Mouse (Mus musculus): ENCODE data around the gene Atp2b4. TPM values are rescaled to one million over a fixed set of nuclear protein-coding genes. Genes with fewer than 3 reads are reported as not detected.

The Atp2b4 gene
- total and polyA plus RNA-seq, 3 experiments = 34.0 to 278 (median 85.7) TPM

- DNase-seq (ENCODE audit: low spot score) = no peak
- H3K9me3 ChIP-seq (replicated peaks) = no peaks in the 10 kb centered on the region
- peaks cover 78% of the 10 kb centered on the region for H3K36me3 ChIP-seq (replicated peaks)
- H3K4me3 ChIP-seq (ENCODE audit: low read depth, low read length) = no peak overlapping the region
- no peaks in the 10 kb centered on the region for H3K27me3 ChIP-seq (ENCODE audit: insufficient read depth, low read length)
- no peak for ATAC-seq (ENCODE audit: extremely low read depth, insufficient number of reproducible peaks, low FRiP score, poor library complexity, severe bottlenecking)
- TF ChIP-seq POLR2AphosphoS5 (IDR thresholded peaks at IDR 0.05; ENCODE audit: insufficient replicate concordance, low read depth, low read length) (no peak), TAL1 (conservative IDR thresholded peaks at IDR 0.05; ENCODE audit: low read depth, low read length) (no peak), CTCF (IDR thresholded peaks at IDR 0.05; ENCODE audit: low read depth, low read length) (no peak), GATA1 (IDR thresholded peaks at IDR 0.05; ENCODE audit: borderline replicate concordance, low read length) (no peak), GATA2 (IDR thresholded peaks at IDR 0.05; ENCODE audit: borderline replicate concordance, low read depth, low read length) (no peak)
- peaks cover 86% of the 10 kb centered on the region for H3K4me1 ChIP-seq (ENCODE audit: insufficient read depth, low read depth, low read length)
Measured at GRCm38 (mm10) chr1:133749954-133750353, 50.9 kb downstream of the Atp2b4 start.

- Histone ChIP-seq H3K4me3 (ENCODE audit: low read depth, low read length) (peak overlapping the region; percentile 1; the same call in 1 of the 2 replicates), H3K27me3 (ENCODE audit: insufficient read depth, low read length) (no peaks in the 10 kb centered on the region), H3K9me3 (replicated peaks) (no peaks in the 10 kb centered on the region), H3K36me3 (replicated peaks) (peaks cover 96% of the 10 kb centered on the region), H3K4me1 (ENCODE audit: insufficient read depth, low read depth, low read length) (peaks cover 71% of the 10 kb centered on the region)
- DNase-seq (ENCODE audit: low spot score) (no peak), ATAC-seq (ENCODE audit: extremely low read depth, insufficient number of reproducible peaks, low FRiP score, poor library complexity, severe bottlenecking) (no peak)
- TF ChIP-seq POLR2AphosphoS5 (IDR thresholded peaks at IDR 0.05; ENCODE audit: insufficient replicate concordance, low read depth, low read length) = no peak
- TF ChIP-seq GATA1 (IDR thresholded peaks at IDR 0.05; ENCODE audit: borderline replicate concordance, low read length) = no peak
- no peak for TF ChIP-seq CTCF (IDR thresholded peaks at IDR 0.05; ENCODE audit: low read depth, low read length)
- no peak for TF ChIP-seq GATA2 (IDR thresholded peaks at IDR 0.05; ENCODE audit: borderline replicate concordance, low read depth, low read length)
- TF ChIP-seq TAL1 (conservative IDR thresholded peaks at IDR 0.05; ENCODE audit: low read depth, low read length) = no peak
Measured at GRCm38 (mm10) chr1:133745078-133745495, 55.8 kb downstream of the Atp2b4 start.

DNA sequence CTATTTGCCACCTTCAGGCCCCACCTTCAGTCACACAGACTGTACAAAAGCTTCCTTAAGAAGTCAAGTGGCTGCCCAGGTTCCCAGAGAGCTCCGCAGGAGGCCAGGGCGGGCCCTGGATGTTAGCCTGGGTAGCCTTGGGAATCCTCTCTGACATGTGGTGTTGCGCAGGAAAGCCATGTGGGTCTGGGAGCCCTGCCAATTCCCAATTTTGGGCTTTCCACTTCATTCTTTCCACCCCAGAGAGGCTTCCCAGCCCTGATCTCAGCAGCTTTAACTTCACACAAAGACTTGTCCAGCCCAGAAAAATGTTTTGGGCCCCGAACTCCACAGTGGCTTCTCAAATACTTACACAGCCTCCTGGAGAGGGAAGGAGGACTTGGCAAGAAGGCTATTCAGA lies 56.2 kb downstream of the Atp2b4 start:
- peaks cover 67% of the 10 kb centered on the region for H3K4me1 ChIP-seq (ENCODE audit: insufficient read depth, low read depth, low read length)
- H3K27me3 ChIP-seq (ENCODE audit: insufficient read depth, low read length) = no peaks in the 10 kb centered on the region
- ATAC-seq (ENCODE audit: extremely low read depth, insufficient number of reproducible peaks, low FRiP score, poor library complexity, severe bottlenecking) = no peak
- peaks cover 98% of the 10 kb centered on the region for H3K36me3 ChIP-seq (replicated peaks)
- DNase-seq (ENCODE audit: low spot score) = no peak
- H3K4me3 ChIP-seq (ENCODE audit: low read depth, low read length) = no peak overlapping the region
- TF ChIP-seq TAL1 (conservative IDR thresholded peaks at IDR 0.05; ENCODE audit: low read depth, low read length) (no peak), GATA2 (IDR thresholded peaks at IDR 0.05; ENCODE audit: borderline replicate concordance, low read depth, low read length) (no peak), POLR2AphosphoS5 (IDR thresholded peaks at IDR 0.05; ENCODE audit: insufficient replicate concordance, low read depth, low read length) (no peak), GATA1 (IDR thresholded peaks at IDR 0.05; ENCODE audit: borderline replicate concordance, low read length) (no peak), CTCF (IDR thresholded peaks at IDR 0.05; ENCODE audit: low read depth, low read length) (no peak)
- no peaks in the 10 kb centered on the region for H3K9me3 ChIP-seq (replicated peaks)

GRCm38 (mm10) chr1:133742517-133742916 lies 58.3 kb downstream of the Atp2b4 start:
- Histone ChIP-seq H3K9me3 (replicated peaks) (no peaks in the 10 kb centered on the region), H3K36me3 (replicated peaks) (peaks cover 98% of the 10 kb centered on the region), H3K4me3 (ENCODE audit: low read depth, low read length) (no peak overlapping the region), H3K27me3 (ENCODE audit: insufficient read depth, low read length) (no peaks in the 10 kb centered on the region), H3K4me1 (ENCODE audit: insufficient read depth, low read depth, low read length) (peaks cover 55% of the 10 kb centered on the region)
- ATAC-seq (ENCODE audit: extremely low read depth, insufficient number of reproducible peaks, low FRiP score, poor library complexity, severe bottlenecking) (no peak), DNase-seq (ENCODE audit: low spot score) (no peak)
- TF ChIP-seq GATA2 (IDR thresholded peaks at IDR 0.05; ENCODE audit: borderline replicate concordance, low read depth, low read length) = no peak
- no peak for TF ChIP-seq GATA1 (IDR thresholded peaks at IDR 0.05; ENCODE audit: borderline replicate concordance, low read length)
- no peak for TF ChIP-seq POLR2AphosphoS5 (IDR thresholded peaks at IDR 0.05; ENCODE audit: insufficient replicate concordance, low read depth, low read length)
- TF ChIP-seq CTCF (IDR thresholded peaks at IDR 0.05; ENCODE audit: low read depth, low read length) = no peak
- no peak for TF ChIP-seq TAL1 (conservative IDR thresholded peaks at IDR 0.05; ENCODE audit: low read depth, low read length)

DNA sequence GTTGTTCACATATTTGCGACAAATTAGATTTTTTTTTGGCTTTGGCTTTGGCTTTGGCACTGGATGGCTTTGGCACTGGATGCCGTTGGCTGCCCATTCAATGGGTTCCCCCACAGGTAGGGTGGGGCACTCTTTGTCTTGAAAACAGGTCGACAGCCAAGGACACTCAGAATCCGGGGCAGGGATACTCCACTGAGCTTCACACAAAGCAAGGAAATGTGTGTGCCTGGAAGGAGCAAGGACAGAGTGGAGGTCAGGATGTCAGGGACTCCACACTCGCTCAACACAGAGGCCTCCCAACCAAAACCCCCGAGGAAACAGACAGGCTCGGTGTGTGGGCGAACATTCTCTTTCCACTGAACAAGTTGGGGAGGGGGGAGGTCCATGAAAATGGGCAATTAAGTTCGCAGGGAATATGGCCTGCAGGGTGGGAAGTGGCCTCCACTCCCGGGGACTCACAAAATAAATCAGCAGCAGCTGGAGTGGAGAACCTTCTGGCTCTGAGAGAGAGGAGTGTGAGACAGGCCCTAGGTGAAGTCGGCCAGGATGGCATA lies 58.9 kb downstream of the Atp2b4 start:
- Histone ChIP-seq H3K36me3 (replicated peaks) (peaks cover 98% of the 10 kb centered on the region), H3K9me3 (replicated peaks) (no peaks in the 10 kb centered on the region)
- DNase-seq (ENCODE audit: low spot score) = no peak

GRCm38 (mm10) chr1:133741171-133741570 lies 59.7 kb downstream of the Atp2b4 start:
- Histone ChIP-seq H3K27me3 (ENCODE audit: insufficient read depth, low read length) (no peaks in the 10 kb centered on the region), H3K36me3 (replicated peaks) (peaks cover 99% of the 10 kb centered on the region), H3K4me1 (ENCODE audit: insufficient read depth, low read depth, low read length) (peaks cover 59% of the 10 kb centered on the region), H3K9me3 (replicated peaks) (no peaks in the 10 kb centered on the region), H3K4me3 (ENCODE audit: low read depth, low read length) (no peak overlapping the region)
- no peak for DNase-seq (ENCODE audit: low spot score)
- no peak for TF ChIP-seq GATA1 (IDR thresholded peaks at IDR 0.05; ENCODE audit: borderline replicate concordance, low read length)
- ATAC-seq (ENCODE audit: extremely low read depth, insufficient number of reproducible peaks, low FRiP score, poor library complexity, severe bottlenecking) = no peak

More for the DNA sequence above, 58.9 kb downstream of the Atp2b4 start:
- Histone ChIP-seq H3K4me3 (ENCODE audit: low read depth, low read length) (no peak overlapping the region), H3K27me3 (ENCODE audit: insufficient read depth, low read length) (no peaks in the 10 kb centered on the region), H3K4me1 (ENCODE audit: insufficient read depth, low read depth, low read length) (peaks cover 54% of the 10 kb centered on the region)
- ATAC-seq (ENCODE audit: extremely low read depth, insufficient number of reproducible peaks, low FRiP score, poor library complexity, severe bottlenecking) = no peak
- no peak for TF ChIP-seq GATA1 (IDR thresholded peaks at IDR 0.05; ENCODE audit: borderline replicate concordance, low read length)
- no peak for TF ChIP-seq POLR2AphosphoS5 (IDR thresholded peaks at IDR 0.05; ENCODE audit: insufficient replicate concordance, low read depth, low read length)
- no peak for TF ChIP-seq GATA2 (IDR thresholded peaks at IDR 0.05; ENCODE audit: borderline replicate concordance, low read depth, low read length)
- TF ChIP-seq TAL1 (conservative IDR thresholded peaks at IDR 0.05; ENCODE audit: low read depth, low read length) = no peak
- TF ChIP-seq CTCF (IDR thresholded peaks at IDR 0.05; ENCODE audit: low read depth, low read length) = no peak

Measured in G1E (cell line).